Mouse (Mus musculus) midbrain, postnatal 0 days (tissue): ENCODE results near the gene AC124502.3. TPM values are rescaled to one million over a fixed set of nuclear protein-coding genes. Genes with fewer than 3 reads are reported as not detected.

Experiments used
- ATAC-seq: fragments of 200-750 bp; cut with Nextera tagmentation; 2 replicates; pipeline ENCODE4 v1.8.0; 2017; ENCODE audit warnings: moderate number of reproducible peaks, mild to moderate bottlenecking, moderate TSS enrichment, moderate library complexity; ENCODE audit not compliant: low FRiP score
- DNase-seq: peaks from one replicate; pipeline ENCODE4 v3.0.0-alpha.2; 2015; ENCODE audit warnings: low spot score
- H3K27ac ChIP-seq: fragments of 300-500 bp; sonication (generic); 2 replicates; pipeline ENCODE4 v1.5.1; 2014; ENCODE audit warnings: low read depth, mild to moderate bottlenecking, low read length, mixed read lengths
- H3K27me3 ChIP-seq: fragments of 300-500 bp; sonication (generic); 2 replicates; pipeline ENCODE4 v1.6.1; 2014; ENCODE audit warnings: low read length, control low read depth, mixed read lengths; ENCODE audit not compliant: insufficient read depth
- H3K36me3 ChIP-seq: fragments of 300-500 bp; sonication (generic); 2 replicates; pipeline ENCODE4 v1.6.1; 2014; ENCODE audit warnings: low read length, control low read depth, mixed read lengths; ENCODE audit not compliant: insufficient read depth
- H3K4me1 ChIP-seq: fragments of 300-500 bp; sonication (generic); 2 replicates; pipeline ENCODE4 v1.6.1; 2014; ENCODE audit warnings: mild to moderate bottlenecking, control low read depth, antibody characterized with exemption, low read length, mixed read lengths; ENCODE audit not compliant: insufficient read depth
- H3K4me2 ChIP-seq: fragments of 300-500 bp; sonication (generic); 2 replicates; pipeline ENCODE4 v1.6.1; 2014; ENCODE audit warnings: low read depth, mild to moderate bottlenecking, low read length, mixed read lengths; ENCODE audit not compliant: poor library complexity, severe bottlenecking
- H3K4me3 ChIP-seq: fragments of 300-500 bp; sonication (generic); 2 replicates; pipeline ENCODE4 v1.5.1; 2014; ENCODE audit warnings: low read depth, mild to moderate bottlenecking, low read length, moderate library complexity
- H3K9ac ChIP-seq: fragments of 300-500 bp; sonication (generic); replicated peaks from 2 replicates; pipeline ENCODE4 v1.6.1; 2014; ENCODE audit warnings: mild to moderate bottlenecking, low read length, moderate library complexity, mixed read lengths; ENCODE audit not compliant: poor library complexity, severe bottlenecking
- H3K9me3 ChIP-seq: fragments of 300-500 bp; sonication (generic); 2 replicates; pipeline ENCODE4 v1.6.1; 2016; ENCODE audit warnings: low read length, control low read depth
- CTCF ChIP-seq: IDR thresholded peaks from 2 replicates; pipeline ENCODE4 v1.5.1; 2016; ENCODE audit warnings: antibody characterized with exemption, mild to moderate bottlenecking
- WGBS: fragments of 180-500 bp; shearing (Covaris S2); extraction: QIAGEN DNeasy Blood & Tissue Kit; methylation state at CpG from one replicate; pipeline ENCODE4 v1.1.7; 2014; 5-methylcytosine and 5-hydroxymethylcytosine counted together
- polyA plus RNA-seq: library from polyadenylated mRNA; unstranded; fragments of >200 nt; fragmentation: Nextera tagmentation; extraction: Ambion mirVana; gene quantifications from 2 replicates; pipeline ENCODE4 v1.2.1, GENCODE M21; 2015
- total RNA-seq: library from RNA; depleted of rRNA; stranded (reverse); fragments of >200 nt; gene quantifications from 2 replicates; pipeline ENCODE4 v1.2.3, GENCODE M21; 2014

The AC124502.3 gene
- total and polyA plus RNA-seq, 2 experiments from 2014 or later: 3.7 to 12.5 TPM

DNA sequence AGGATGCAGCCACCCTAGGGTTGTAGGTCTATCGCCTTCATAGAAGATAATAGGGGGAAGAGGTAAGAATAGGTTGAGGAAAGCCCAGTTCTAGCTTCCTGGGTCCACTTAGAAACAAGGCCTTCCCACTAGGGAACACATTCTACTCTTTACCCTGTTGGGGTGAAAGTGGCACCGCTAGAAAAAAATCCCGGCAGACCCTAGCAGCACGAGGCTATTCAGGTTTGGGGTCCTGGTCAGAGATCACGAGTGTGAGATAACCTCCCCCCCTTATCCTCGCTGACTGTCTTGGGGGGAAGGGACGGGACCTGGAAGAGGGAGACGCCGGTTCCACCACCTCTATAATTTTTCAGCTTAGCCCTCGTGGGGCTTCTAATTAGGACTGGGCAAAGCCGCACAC is 32.4 kb downstream of the AC124502.3 start:
- Histone ChIP-seq H3K27ac (no peak overlapping the region; the same call in 1 of the 2 replicates), H3K4me3 (peak overlapping the region; percentile 45), H3K4me1 (peaks cover 11% of the 10 kb centered on the region), H3K36me3 (no peaks in the 10 kb centered on the region), H3K9ac (peak overlapping the region; percentile 66), H3K4me2 (peak overlapping the region; percentile 91), H3K27me3 (peaks cover 29% of the 10 kb centered on the region), H3K9me3 (no peaks in the 10 kb centered on the region)
- 10% methylated on average over 11 of the region's 11 CpGs for WGBS
- DNase-seq (no peak), ATAC-seq (no peak)
- TF ChIP-seq CTCF: no peak

DNA sequence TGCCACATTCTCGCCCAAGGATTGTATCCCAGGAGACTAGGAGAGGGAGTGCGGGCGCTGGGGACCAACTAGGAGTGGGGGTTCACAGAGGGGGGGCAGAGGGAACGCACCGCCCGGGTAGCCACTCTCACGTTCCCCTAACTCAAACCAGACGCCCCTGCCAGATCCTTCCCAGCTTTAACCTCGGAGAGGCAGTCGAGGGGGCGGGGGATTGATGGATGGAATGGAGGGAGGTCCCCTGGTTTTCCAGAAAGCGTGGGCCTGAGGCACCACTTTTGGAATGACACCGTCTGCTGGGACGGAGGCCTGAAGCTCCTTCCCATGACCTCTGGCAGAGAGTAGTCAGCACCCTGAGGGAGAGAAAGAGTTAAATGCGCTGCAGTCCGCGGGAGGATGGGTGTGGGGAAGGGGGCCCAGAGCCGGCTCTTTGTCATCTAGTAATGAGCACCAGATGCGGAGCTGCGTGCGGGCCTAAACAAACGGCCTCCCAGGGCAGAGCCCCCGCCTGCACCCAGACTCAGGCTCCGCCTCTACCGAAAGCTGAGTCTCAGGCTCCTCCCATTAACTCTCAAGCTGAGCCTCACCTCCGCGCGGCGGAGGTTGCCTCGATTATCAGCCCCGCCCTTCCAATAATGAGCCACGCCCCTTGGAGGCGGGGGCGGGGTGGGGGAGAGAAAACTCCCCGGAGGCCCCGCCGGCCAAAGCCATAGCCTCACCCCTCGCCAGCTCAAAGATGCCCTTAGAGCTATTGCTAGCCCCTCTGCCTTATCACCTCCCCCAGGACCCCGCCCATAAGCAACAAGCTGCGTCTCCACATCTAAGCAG is 33.1 kb downstream of the AC124502.3 start:
- Histone ChIP-seq H3K36me3 (no peaks in the 10 kb centered on the region), H3K27me3 (peaks cover 29% of the 10 kb centered on the region), H3K9ac (peak overlapping the region; percentile 66), H3K9me3 (no peaks in the 10 kb centered on the region), H3K4me2 (peak overlapping the region; percentile 91), H3K4me3 (peak overlapping the region; percentile 45), H3K4me1 (peaks cover 11% of the 10 kb centered on the region), H3K27ac (no peak overlapping the region; the same call in 1 of the 2 replicates)
- DNase-seq (peak; percentile 78), ATAC-seq (peak; percentile 64)
- WGBS: under 1% methylated on average over 39 of the region's 40 CpGs
- TF ChIP-seq CTCF: no peak

- ATAC-seq: no peak
Observed at GRCm38 (mm10) chr19:5072389-5073019, 33.8 kb downstream of the AC124502.3 start.

DNA sequence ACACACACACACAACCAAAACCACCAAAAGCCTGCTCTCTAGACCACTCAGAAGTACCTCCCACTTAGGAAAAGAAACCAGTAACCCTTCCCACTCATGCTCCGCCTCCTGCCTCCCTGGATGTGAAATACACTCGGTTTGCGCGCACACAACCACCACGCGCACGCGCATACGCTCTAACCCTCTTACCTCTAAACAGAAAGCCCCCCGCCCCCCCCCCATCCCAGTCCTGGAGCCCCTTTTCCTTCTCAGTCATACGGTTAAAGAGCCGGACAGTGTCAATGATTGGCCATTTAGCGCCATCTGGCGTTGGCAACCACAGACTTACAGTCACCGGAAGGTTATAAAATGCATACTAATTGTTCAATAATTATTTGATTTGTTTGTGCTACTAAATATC is 34.3 kb downstream of the AC124502.3 start:
- DNase-seq (peak; percentile 78), ATAC-seq (no peak)
- peak overlapping the region; percentile 91 for H3K4me2 ChIP-seq
- peak overlapping the region; percentile 45; the same call in 1 of the 2 replicates for H3K4me3 ChIP-seq
- no peak overlapping the region for H3K9ac ChIP-seq
- H3K36me3 ChIP-seq: no peaks in the 10 kb centered on the region
- WGBS: 2% methylated on average over 15 of the region's 15 CpGs
- H3K4me1 ChIP-seq: peaks cover 8% of the 10 kb centered on the region
- H3K27ac ChIP-seq: no peak overlapping the region
- no peaks in the 10 kb centered on the region for H3K9me3 ChIP-seq
- TF ChIP-seq CTCF: peak; percentile 72
- H3K27me3 ChIP-seq: peaks cover 23% of the 10 kb centered on the region

More at GRCm38 (mm10) chr19:5072389-5073019, 33.8 kb downstream of the AC124502.3 start:
- WGBS: 3% methylated on average over 20 of the region's 20 CpGs
- Histone ChIP-seq H3K4me1 (peaks cover 11% of the 10 kb centered on the region), H3K4me2 (peak overlapping the region; percentile 91), H3K27me3 (peaks cover 25% of the 10 kb centered on the region), H3K9ac (0 out of 2 replicates have a peak overlapping the region, but pooled peaks have one; percentile 66), H3K4me3 (peak overlapping the region; percentile 45), H3K27ac (no peak overlapping the region), H3K9me3 (no peaks in the 10 kb centered on the region), H3K36me3 (no peaks in the 10 kb centered on the region)
- DNase-seq: no peak
- TF ChIP-seq CTCF: no peak

DNA sequence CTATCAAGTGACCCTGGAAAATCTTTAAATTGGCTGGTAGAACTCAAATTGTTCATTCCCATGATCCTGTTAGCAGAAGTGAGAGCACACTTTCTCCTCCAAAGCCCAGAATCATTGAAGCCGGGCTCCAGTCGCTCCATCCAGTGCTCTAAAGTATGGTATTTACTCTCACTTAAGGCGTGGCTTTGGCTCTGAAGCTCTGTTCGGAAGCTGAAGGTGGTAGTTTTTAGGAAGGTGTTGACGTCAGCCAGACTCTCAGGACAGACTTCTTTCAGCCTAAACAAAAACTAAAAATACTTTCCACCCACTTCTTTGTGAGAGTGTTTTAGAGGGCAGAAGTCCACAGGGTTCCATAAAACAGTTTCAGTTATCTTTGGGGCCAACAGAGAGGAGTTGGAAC is 34.8 kb downstream of the AC124502.3 start:
- TF ChIP-seq CTCF: no peak
- ATAC-seq (no peak), DNase-seq (no peak)
- H3K36me3 ChIP-seq: no peaks in the 10 kb centered on the region
- peaks cover 8% of the 10 kb centered on the region for H3K4me1 ChIP-seq
- no peak overlapping the region for H3K4me3 ChIP-seq
- no peaks in the 10 kb centered on the region for H3K9me3 ChIP-seq
- 47% methylated on average over 5 of the region's 5 CpGs for WGBS
- peaks cover 18% of the 10 kb centered on the region for H3K27me3 ChIP-seq
- no peak overlapping the region for H3K4me2 ChIP-seq
- H3K9ac ChIP-seq: no peak overlapping the region
- H3K27ac ChIP-seq: no peak overlapping the region

DNA sequence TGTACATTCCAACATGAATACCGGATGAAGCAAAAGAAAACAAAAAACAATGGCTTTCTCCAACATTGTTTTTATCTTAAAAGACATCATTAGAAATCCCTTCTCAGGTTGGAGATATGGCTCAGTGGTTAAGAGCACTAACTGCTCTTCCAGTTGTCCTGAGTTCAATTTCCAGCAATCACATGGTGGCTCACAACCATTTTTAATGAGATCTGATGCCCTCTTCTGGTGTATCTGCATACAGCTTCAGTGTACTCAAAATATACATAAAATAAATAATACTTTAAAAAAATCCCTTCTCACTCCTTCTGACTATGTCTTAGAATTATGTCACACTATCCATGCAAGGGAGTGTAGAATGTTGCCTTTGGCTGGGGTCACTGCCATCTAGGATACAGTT is 40.6 kb downstream of the AC124502.3 start:
- Histone ChIP-seq H3K9ac (no peak overlapping the region), H3K4me2 (no peak overlapping the region), H3K4me1 (no peaks in the 10 kb centered on the region), H3K27ac (no peak overlapping the region), H3K9me3 (no peaks in the 10 kb centered on the region), H3K4me3 (no peak overlapping the region), H3K27me3 (peaks cover 26% of the 10 kb centered on the region), H3K36me3 (peaks cover 25% of the 10 kb centered on the region)
- ATAC-seq (no peak), DNase-seq (no peak)
- 94% methylated on average over 1 of the region's 1 CpGs for WGBS
- TF ChIP-seq CTCF: peak; percentile 21; the same call in 1 of the 2 replicates
